Mouse (Mus musculus) neural tube, embryonic 13.5 days (tissue): ENCODE data around the gene Nuak2. TPM values are rescaled to one million over a fixed set of nuclear protein-coding genes. Genes with fewer than 3 reads are reported as not detected.

ENCODE experiments used
- ATAC-seq: fragments of 200-750 bp; cut with Nextera tagmentation; 2 replicates; pipeline ENCODE4 v1.8.0; 2017; ENCODE audit warnings: low read depth, mild to moderate bottlenecking, moderate TSS enrichment, moderate library complexity
- H3K27ac ChIP-seq: fragments of 300-500 bp; sonication (generic); replicated peaks from 2 replicates; pipeline ENCODE4 v1.5.1; 2015; ENCODE audit warnings: moderate library complexity, mild to moderate bottlenecking, inconsistent platforms
- H3K27me3 ChIP-seq: fragments of 300-500 bp; sonication (generic); 2 replicates; pipeline ENCODE4 v1.6.1; 2015; ENCODE audit warnings: mild to moderate bottlenecking, inconsistent platforms
- H3K36me3 ChIP-seq: fragments of 300-500 bp; sonication (generic); 2 replicates; pipeline ENCODE4 v1.6.1; 2015; ENCODE audit warnings: mild to moderate bottlenecking, inconsistent platforms
- H3K4me1 ChIP-seq: fragments of 300-500 bp; sonication (generic); replicated peaks from 2 replicates; pipeline ENCODE4 v1.6.1; 2015; ENCODE audit warnings: inconsistent platforms
- H3K4me2 ChIP-seq: fragments of 300-500 bp; sonication (generic); 2 replicates; pipeline ENCODE4 v1.6.1; 2015; ENCODE audit warnings: inconsistent platforms, mild to moderate bottlenecking, moderate library complexity
- H3K4me3 ChIP-seq: fragments of 300-500 bp; sonication (generic); 2 replicates; pipeline ENCODE4 v1.5.1; 2015; ENCODE audit warnings: mild to moderate bottlenecking, inconsistent platforms
- H3K9ac ChIP-seq: fragments of 300-500 bp; sonication (generic); 2 replicates; pipeline ENCODE4 v1.6.1; 2015; ENCODE audit warnings: moderate library complexity, mild to moderate bottlenecking, inconsistent platforms
- H3K9me3 ChIP-seq: fragments of 300-500 bp; sonication (generic); 2 replicates; pipeline ENCODE4 v1.6.1; 2016; ENCODE audit warnings: inconsistent platforms
- WGBS: fragments of 180-500 bp; shearing (Covaris S2); methylation state at CpG from one replicate; pipeline ENCODE4 v1.1.7; 2015; 5-methylcytosine and 5-hydroxymethylcytosine counted together
- polyA plus RNA-seq: library from polyadenylated mRNA; unstranded; fragments of >200 nt; fragmentation: Nextera tagmentation; extraction: Ambion mirVana; gene quantifications from 2 replicates; pipeline ENCODE4 v1.2.1, GENCODE M21; 2015

Gene Nuak2
- polyA plus RNA-seq, 1 experiment from 2014 or later = 9.0 TPM

DNA sequence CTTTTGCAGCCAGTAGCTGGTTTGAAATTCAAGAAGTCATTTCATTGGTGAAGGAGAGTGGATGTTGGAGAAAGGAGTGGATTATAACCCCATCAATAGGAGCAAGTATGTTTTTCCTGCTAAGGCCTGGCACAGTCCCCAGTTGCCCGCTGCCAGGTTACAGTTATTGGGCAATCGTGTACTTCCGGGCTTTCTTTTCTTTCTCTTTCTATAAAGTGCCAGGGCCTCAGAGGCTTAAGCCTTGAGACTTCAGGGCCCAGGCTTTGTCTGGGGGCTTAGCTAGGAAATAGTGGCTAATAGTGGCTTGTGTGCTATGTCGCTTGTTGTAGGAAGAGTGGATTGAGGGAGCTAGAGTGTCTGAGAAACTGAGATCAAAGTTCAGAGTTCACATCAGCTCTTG, 1.5 kb downstream of the Nuak2 start:
- Histone ChIP-seq H3K27ac (peak overlapping the region; percentile 80), H3K9ac (peak overlapping the region; percentile 85), H3K4me3 (peak overlapping the region; percentile 75), H3K4me2 (peak overlapping the region; percentile 91), H3K4me1 (peaks cover 68% of the 10 kb centered on the region), H3K9me3 (no peaks in the 10 kb centered on the region), H3K36me3 (no peaks in the 10 kb centered on the region), H3K27me3 (peaks cover 5% of the 10 kb centered on the region)
- no peak for ATAC-seq
- 19% methylated on average over 4 of the region's 4 CpGs for WGBS

DNA sequence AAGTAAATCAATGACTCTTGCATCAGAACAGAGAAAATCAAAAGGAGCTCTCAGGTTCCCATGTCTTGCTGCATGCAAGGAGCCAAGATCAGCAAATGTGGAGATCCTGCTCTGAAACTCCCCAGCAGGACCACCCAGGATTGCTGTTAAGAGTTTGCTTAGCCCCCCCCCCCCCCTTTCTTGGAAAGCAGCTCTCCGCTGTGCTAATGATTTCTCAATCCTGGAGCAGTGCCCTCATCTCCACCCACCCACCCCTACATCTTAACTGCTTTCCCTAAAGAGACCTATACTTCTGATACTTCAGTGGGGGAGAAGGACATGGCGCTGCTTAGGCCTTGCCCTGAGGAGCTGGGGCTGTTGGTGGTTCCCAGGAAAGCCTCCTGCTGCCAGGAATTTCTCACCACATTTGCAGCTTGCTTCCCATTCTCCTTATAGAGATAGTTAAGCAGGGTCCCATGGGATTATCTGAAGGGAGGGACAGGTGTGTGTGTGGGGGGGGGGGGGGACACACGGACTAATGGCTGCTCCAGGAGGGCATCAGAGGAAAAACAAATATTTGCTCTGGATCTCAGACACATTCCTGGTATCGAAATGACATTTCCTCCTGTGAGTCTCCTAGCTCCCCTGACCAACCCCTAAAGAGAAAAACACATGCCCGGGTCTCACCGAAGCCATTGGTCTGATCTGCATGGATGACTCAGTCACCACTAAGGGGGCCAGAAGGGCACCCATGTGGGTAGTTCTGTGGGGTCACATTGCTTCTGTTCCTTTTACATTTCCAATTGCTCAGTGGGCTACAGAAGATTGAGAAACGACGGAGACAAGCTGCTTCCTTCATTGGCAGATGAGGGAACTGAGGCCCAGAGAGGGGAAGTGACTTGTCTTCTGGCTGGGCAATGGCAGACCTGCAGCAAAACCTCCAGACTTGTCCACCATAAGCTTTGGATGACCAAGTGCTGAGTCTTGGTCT, 2.3 kb downstream of the Nuak2 start:
- Histone ChIP-seq H3K9me3 (no peaks in the 10 kb centered on the region), H3K27ac (peak overlapping the region; percentile 80), H3K4me2 (peak overlapping the region; percentile 91), H3K9ac (peak overlapping the region; percentile 85), H3K4me1 (peaks cover 76% of the 10 kb centered on the region), H3K4me3 (peak overlapping the region; percentile 75), H3K36me3 (no peaks in the 10 kb centered on the region), H3K27me3 (peaks cover 5% of the 10 kb centered on the region)
- ATAC-seq = no peak
- WGBS = 22% methylated on average over 8 of the region's 8 CpGs

DNA sequence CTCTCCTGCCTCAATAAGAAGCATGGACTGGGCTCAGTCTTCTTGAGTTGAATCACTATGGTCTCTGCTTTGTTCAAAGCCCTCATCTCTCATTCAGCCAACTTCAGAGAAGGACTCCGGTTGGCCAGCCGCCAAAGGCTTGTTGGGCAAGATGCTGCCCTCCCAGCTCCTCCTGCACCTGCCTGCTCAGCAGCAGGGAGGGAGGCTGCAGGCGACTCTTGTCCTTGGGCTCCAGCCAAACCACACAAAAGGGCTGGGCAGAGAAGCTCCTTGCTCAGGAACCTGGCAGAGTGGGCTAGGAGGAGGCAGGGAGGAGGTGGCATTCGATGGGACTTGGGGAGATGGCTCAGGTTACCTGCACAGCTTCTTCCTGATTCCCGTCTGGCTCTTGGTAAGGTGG, 3.3 kb downstream of the Nuak2 start:
- 40% methylated on average over 5 of the region's 5 CpGs for WGBS
- H3K4me3 ChIP-seq = no peak overlapping the region
- 0 out of 2 replicates have a peak overlapping the region, but pooled peaks have one; percentile 23 for H3K9ac ChIP-seq
- no peak for ATAC-seq
- H3K36me3 ChIP-seq = no peaks in the 10 kb centered on the region
- H3K9me3 ChIP-seq = no peaks in the 10 kb centered on the region
- H3K27me3 ChIP-seq = peaks cover 2% of the 10 kb centered on the region
- H3K4me2 ChIP-seq = peak overlapping the region; percentile 91
- peak overlapping the region; percentile 80 for H3K27ac ChIP-seq
- peaks cover 85% of the 10 kb centered on the region for H3K4me1 ChIP-seq

DNA sequence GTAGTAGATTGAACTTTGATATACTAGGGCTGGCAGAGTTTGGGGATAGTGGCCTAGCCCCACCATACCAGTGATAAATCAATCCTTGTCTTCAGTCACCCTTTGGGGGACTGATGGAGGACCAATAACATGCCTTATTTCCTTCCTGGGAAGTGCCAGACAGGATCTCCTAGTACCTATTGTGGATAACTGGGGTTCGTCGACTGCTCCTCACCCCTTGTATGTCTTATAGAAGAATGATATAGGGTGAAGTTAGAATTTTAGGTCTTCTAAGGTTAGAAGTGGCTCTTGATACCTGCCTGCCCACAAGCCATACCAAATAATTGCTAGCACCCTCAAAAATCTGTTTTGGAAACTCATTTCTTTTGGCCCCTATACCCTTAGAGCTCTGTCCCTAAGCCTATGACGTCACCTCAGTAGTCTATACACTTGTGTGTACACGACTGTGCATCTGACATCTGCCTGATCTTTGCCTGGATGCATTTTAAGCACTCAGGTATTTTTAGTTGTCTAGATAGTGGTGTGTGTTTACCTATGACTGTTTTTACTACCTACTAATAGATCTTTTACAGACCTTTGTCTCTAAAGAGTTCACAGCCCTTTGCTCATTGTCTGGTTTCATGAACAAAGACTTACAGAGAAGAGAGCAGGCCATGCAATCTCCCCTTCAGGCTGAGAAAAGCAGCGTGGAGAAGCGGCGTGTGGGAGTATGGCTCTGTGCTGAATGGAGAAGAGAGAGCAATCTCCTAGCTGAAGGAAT, 6.1 kb downstream of the Nuak2 start:
- Histone ChIP-seq H3K9ac (peak overlapping the region; percentile 57), H3K9me3 (no peaks in the 10 kb centered on the region), H3K4me3 (no peak overlapping the region), H3K36me3 (no peaks in the 10 kb centered on the region), H3K4me2 (peak overlapping the region; percentile 14), H3K4me1 (peaks cover 94% of the 10 kb centered on the region), H3K27ac (peak overlapping the region; percentile 94), H3K27me3 (no peaks in the 10 kb centered on the region)
- ATAC-seq = no peak
- 29% methylated on average over 7 of the region's 7 CpGs for WGBS

DNA sequence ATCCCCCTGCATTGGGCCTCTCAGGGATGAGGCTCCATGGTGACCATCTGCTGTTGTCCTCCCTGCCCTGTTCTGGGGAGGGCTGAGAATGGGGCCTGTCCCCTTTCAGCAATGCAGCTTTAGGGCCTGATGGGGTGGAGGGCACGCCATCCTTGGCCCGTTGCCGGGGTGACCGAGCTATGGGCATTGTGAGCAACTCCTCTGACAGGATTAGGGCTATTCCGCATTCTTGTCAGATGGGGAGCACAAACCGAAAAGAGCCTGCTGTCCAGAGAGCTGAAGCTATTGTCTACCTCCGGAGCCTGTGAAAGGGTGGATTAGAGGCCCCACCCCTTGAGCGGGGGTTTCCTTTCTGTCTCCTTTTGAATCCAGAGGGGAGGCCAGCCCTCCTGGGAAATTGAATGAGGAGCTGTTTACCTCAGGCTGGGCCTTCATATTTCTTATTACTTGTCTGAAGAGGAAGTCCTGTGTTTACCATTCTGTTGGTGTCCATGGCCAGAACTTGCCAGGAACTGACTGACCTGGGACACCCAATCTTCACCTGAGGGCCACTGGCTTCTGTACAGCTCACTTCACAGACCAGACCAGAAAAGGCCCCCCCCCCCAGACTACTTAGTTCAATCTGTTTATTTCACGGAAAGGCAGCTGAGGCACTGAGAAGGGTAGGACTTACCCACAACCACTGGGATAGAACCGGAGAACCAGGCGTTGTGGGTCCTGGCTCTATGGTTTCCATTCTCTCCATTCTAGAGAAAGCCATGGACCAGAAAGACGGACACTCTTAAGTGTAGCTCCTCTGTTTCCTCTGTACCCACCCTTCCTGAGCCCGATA, 7.0 kb downstream of the Nuak2 start:
- WGBS = 17% methylated on average over 13 of the region's 13 CpGs
- no peak overlapping the region for H3K4me3 ChIP-seq
- peak overlapping the region; percentile 57 for H3K9ac ChIP-seq
- no peaks in the 10 kb centered on the region for H3K27me3 ChIP-seq
- no peaks in the 10 kb centered on the region for H3K9me3 ChIP-seq
- peak overlapping the region; percentile 14 for H3K4me2 ChIP-seq
- H3K27ac ChIP-seq = peak overlapping the region; percentile 94
- H3K4me1 ChIP-seq = peaks cover 93% of the 10 kb centered on the region
- peak; percentile 80 for ATAC-seq
- peaks cover under 1% of the 10 kb centered on the region; the same call in 1 of the 2 replicates for H3K36me3 ChIP-seq

DNA sequence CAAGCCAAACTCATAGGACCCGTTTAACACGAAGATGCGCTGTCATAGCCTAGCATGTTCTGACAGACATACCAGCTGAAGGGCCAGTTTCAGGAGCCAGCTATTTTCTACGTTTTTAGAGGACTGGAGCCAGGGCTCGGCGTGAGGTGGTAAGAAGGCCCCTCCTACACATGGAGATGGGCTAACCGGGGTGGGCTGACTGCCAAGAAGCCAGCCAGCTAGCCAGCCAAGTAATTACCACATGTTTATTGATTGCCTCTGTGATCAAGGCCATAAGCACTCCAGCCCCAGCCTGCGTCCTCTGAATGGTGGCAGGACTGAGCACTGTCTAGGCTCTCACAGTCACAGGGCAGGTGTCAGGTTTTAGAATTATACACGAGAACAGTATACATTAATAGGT, 10.9 kb downstream of the Nuak2 start:
- no peak overlapping the region for H3K4me2 ChIP-seq
- no peaks in the 10 kb centered on the region for H3K9me3 ChIP-seq
- peaks cover 70% of the 10 kb centered on the region for H3K4me1 ChIP-seq
- WGBS = 35% methylated on average over 9 of the region's 9 CpGs
- no peaks in the 10 kb centered on the region for H3K27me3 ChIP-seq
- H3K27ac ChIP-seq = peak overlapping the region; percentile 82
- H3K9ac ChIP-seq = no peak overlapping the region
- peak; percentile 41 for ATAC-seq
- H3K4me3 ChIP-seq = no peak overlapping the region
- H3K36me3 ChIP-seq = peaks cover 30% of the 10 kb centered on the region

DNA sequence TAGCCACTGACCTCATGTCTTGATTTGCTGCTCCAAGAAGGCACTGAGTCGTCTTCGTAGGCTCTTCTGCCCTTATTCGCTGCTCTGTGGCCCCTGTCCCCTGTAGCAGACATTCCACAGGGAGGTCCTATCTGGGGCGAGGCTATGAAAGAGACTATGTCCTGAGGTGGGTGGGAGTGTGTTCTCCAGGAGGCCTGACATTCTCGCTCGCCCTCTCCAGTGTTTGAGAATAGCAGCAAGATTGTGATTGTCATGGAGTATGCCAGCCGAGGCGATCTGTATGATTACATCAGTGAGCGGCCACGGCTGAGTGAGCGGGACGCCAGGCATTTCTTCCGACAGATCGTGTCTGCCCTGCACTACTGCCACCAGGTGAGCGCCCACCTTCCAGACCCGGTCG, 11.6 kb downstream of the Nuak2 start:
- peaks cover 70% of the 10 kb centered on the region for H3K4me1 ChIP-seq

DNA sequence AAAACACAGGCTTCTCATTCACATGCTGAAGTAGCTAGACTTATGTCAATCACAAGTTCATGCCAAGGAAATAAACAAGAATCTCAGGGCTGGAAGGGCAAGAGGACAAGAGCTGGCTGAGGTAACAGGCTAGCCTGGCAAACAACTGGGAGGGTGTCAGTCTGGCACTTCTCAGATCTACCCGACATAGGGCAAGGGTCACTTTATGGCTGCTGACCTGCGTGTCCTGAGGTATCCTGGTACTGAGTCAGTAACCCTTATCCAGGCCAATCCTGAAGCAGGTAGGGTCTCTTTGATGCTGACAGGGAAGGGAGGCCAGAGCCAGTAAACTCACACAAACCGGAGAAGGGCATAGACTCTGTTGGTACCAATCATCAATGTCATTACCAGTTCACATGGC, 12.6 kb downstream of the Nuak2 start:
- H3K4me1 ChIP-seq = peaks cover 71% of the 10 kb centered on the region

More for the DNA sequence above, 11.6 kb downstream of the Nuak2 start:
- H3K9me3 ChIP-seq = no peaks in the 10 kb centered on the region
- peak overlapping the region; percentile 82 for H3K27ac ChIP-seq
- H3K9ac ChIP-seq = no peak overlapping the region
- peaks cover 37% of the 10 kb centered on the region for H3K36me3 ChIP-seq
- H3K27me3 ChIP-seq = no peaks in the 10 kb centered on the region
- H3K4me3 ChIP-seq = no peak overlapping the region
- ATAC-seq = no peak
- H3K4me2 ChIP-seq = no peak overlapping the region
- WGBS = 85% methylated on average over 17 of the region's 17 CpGs

DNA sequence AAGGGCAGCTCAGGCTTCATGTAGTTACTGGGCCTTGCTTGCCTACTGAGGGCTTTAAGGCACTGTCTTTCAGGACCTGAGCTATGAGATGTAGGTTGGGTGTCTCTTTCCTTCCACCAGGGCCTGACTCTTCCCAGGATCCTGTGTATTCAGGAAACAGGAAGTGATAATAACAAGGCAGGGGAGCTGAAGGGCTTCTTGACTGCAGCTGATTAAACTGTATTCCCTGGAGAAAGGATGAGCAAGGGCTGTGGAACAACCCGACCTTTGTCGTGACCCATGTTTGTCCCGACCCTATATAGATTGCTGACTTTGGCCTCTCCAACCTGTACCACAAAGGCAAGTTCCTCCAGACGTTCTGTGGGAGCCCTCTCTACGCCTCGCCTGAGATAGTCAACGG, 13.7 kb downstream of the Nuak2 start:
- WGBS = 84% methylated on average over 7 of the region's 7 CpGs
- Histone ChIP-seq H3K4me2 (no peak overlapping the region), H3K27ac (no peak overlapping the region), H3K4me1 (peaks cover 72% of the 10 kb centered on the region), H3K9ac (no peak overlapping the region), H3K9me3 (no peaks in the 10 kb centered on the region), H3K27me3 (no peaks in the 10 kb centered on the region), H3K4me3 (no peak overlapping the region), H3K36me3 (peaks cover 39% of the 10 kb centered on the region)
- ATAC-seq = no peak

More for the DNA sequence above, 12.6 kb downstream of the Nuak2 start:
- ATAC-seq = no peak
- Histone ChIP-seq H3K9ac (no peak overlapping the region), H3K27me3 (no peaks in the 10 kb centered on the region), H3K9me3 (no peaks in the 10 kb centered on the region), H3K4me3 (no peak overlapping the region), H3K4me2 (no peak overlapping the region), H3K36me3 (peaks cover 39% of the 10 kb centered on the region), H3K27ac (no peak overlapping the region)
- WGBS = 89% methylated on average over 3 of the region's 3 CpGs

DNA sequence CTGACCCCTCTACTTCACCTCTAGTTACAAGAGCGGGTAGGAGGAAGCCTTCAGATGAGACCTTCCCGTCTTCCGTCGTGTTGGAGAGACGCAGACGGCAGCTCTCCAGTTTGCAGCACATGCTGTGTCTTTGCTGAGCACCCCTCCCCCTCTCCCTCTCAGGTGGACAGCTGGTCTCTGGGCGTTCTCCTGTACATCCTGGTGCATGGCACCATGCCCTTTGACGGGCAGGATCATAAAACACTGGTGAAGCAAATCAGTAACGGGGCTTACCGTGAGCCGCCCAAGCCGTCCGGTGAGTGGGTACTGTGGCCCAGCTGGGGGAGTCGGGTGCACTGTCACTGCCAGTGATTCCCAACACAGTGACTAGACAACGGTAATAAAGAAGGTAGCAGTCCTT, 14.5 kb downstream of the Nuak2 start:
- no peak overlapping the region for H3K4me2 ChIP-seq
- no peak overlapping the region for H3K4me3 ChIP-seq
- H3K36me3 ChIP-seq = peaks cover 39% of the 10 kb centered on the region
- no peak overlapping the region for H3K9ac ChIP-seq
- no peaks in the 10 kb centered on the region for H3K9me3 ChIP-seq
- no peak overlapping the region for H3K27ac ChIP-seq
- ATAC-seq = no peak
- peaks cover 75% of the 10 kb centered on the region for H3K4me1 ChIP-seq
- H3K27me3 ChIP-seq = no peaks in the 10 kb centered on the region
- WGBS = 62% methylated on average over 15 of the region's 15 CpGs

DNA sequence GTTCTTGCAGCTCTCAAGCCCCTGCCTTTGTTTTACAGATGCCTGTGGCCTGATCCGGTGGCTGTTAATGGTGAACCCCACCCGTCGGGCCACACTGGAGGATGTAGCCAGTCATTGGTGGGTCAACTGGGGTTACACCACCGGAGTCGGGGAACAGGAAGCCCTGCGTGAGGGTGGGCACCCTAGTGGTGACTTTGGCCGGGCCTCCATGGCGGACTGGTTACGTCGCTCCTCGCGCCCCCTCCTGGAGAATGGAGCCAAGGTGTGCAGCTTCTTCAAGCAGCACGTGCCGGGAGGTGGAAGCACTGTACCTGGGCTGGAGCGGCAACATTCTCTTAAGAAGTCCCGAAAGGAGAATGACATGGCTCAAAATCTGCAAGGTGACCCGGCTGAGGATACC, 15.4 kb downstream of the Nuak2 start:
- no peak overlapping the region for H3K4me2 ChIP-seq
- peaks cover 39% of the 10 kb centered on the region for H3K36me3 ChIP-seq
- ATAC-seq = no peak
- H3K4me3 ChIP-seq = no peak overlapping the region
- H3K27ac ChIP-seq = no peak overlapping the region
- H3K9ac ChIP-seq = no peak overlapping the region
- H3K27me3 ChIP-seq = no peaks in the 10 kb centered on the region
- H3K4me1 ChIP-seq = peaks cover 70% of the 10 kb centered on the region
- H3K9me3 ChIP-seq = no peaks in the 10 kb centered on the region
- WGBS = 89% methylated on average over 17 of the region's 17 CpGs
